Mouse (Mus musculus) ZHBTc4 (cell line): ENCODE measurements around the gene Nbea.

Experiments
- DNase-seq: peaks from one replicate; pipeline ENCODE4 v3.0.0-alpha.2; 2011; ENCODE audit warnings: low read depth, low spot score

Gene Nbea

GRCm38 (mm10) chr3:55598681-55599080 lies 584.8 kb downstream of the Nbea start:
- DNase-seq = no peak

DNA sequence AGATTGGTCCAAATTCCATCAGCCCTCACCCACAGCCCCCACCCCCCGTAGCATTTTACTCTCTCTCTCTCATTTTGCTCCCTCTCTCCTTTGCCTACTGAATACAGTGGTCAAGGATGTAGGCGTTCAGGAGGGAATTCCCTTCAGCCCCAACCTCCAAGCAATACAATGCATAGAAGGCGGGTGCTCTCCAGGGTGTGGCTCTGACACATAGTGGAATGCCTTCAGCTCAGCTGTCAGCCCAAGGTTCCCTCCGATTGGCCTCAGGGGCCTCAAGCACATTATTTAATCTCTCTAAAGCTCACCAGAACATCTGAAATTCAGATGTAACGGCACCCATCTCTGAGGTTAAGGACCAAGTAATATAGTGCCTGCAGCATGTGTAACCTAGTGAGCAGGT lies 590.2 kb downstream of the Nbea start:
- peak; percentile 34 for DNase-seq

- DNase-seq = no peak
These were observed 592.8 kb downstream of the Nbea start for GRCm38 (mm10) chr3:55590727-55591126.

- no peak for DNase-seq
These were observed 593.2 kb downstream of the Nbea start for GRCm38 (mm10) chr3:55590291-55590690.

DNA sequence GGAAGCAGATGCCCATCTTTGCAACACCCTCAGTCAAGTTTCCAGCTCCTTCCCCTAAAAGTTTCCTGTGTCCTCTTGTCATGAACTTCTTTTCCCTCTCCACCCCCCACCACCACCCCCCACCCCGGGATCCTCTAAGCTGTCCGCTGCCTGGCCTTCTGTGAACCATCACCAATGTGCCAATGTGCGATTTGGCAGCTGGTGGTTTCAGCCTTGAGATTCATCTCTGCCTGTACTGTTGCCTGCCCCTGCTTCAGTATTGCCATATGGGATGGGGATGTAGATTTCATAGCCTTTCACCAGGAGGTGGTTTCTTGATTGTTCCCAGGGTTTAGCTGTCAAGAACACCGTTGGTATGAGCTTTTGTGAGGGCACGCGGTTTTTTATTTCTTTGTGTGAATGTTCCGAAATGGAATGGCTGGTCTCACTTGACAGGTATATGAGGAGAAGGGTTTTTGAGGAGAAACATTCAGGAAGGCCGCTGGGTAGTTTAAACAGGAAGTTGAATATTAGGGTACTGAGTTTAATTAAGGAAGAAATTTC lies 594.0 kb downstream of the Nbea start:
- DNase-seq = no peak

DNA sequence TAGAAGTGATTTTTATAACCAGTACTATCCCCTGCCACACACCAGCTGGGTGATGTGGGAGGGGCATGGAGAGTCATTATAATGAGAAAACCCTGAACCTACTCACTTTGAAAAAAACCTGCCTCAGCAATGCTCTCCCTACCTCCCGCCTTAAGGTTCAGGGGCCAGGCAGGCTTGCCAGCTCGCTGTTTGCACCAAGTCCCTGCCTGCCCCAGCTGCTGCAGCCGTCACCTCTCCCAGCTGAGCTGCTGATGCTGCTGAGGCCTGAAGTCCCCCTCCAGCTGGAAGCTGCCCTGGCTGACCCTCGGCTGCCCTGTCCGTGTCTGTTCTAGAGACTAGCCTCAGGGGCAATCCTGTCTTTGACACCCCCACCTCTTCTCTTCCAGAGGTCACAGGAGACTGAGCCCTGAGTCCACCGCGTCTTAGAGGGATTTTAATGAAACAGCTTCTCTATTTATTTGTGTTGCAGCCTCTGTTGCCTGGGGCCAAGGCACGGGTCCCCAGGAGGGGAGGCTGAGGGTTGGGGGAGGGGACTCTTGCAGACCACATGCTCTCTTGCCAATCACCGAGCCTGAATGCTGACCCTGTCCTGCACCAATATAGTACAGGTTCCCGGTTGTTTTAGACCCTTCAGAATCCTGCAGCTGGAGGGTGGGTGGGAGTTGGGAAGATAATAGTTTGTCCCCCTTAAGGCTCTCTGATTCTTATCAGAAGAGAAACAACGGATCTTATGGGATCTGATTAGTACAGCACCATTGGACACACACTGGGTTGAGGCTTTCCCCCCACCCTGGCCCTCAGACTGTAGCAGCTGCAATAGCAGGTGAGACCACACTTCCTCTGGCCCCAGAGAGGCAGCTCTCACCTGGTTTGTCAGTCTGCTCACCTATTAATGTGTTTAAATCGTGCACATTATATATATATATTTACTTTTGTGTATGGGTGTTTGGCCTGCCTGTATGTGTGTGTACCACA lies 595.2 kb downstream of the Nbea start:
- DNase-seq = peak; percentile 69

DNA sequence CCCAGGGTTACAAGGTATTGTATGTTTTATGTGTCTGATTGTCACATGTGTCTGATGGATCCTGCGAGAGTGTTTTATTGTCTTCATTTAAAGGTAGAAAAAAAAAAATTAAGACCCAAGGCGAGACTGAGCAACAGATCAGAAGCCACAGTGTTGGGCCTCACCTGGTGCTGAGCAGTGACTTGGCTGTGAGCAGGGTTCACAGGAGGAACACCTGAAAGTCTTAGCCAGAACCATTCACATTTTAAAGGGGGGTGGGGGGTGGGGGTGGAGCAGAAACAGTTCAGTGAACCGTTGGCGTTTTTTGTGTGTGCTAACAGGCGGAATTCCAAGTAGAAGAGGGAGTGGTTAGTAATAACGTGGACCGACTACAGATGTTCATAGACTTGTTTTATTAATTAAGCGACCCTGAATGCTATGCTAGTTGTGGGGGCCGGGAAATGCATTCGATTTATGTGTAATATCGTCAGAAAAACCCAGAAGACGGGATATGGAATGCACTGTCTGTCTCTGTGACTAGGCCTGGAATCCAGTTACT lies 596.0 kb downstream of the Nbea start:
- no peak for DNase-seq
